Mouse (Mus musculus) embryonic facial prominence, embryonic 10.5 days (tissue): ENCODE data around the gene Hoxc4. TPM values are rescaled to one million over a fixed set of nuclear protein-coding genes. Genes with fewer than 3 reads are reported as not detected.

ENCODE experiments used
- DNase-seq: peaks from one replicate; pipeline ENCODE4 v3.0.0-alpha.2; 2017; ENCODE audit warnings: low spot score
- H3K27ac ChIP-seq: fragments of 300-500 bp; sonication (generic); replicated peaks from 2 replicates; pipeline ENCODE4 v1.5.1; 2016; ENCODE audit warnings: mild to moderate bottlenecking
- H3K27me3 ChIP-seq: fragments of 300-500 bp; sonication (generic); replicated peaks from 2 replicates; pipeline ENCODE4 v1.6.1; 2016; ENCODE audit warnings: low read depth, mild to moderate bottlenecking; ENCODE audit not compliant: poor library complexity, severe bottlenecking
- H3K36me3 ChIP-seq: fragments of 300-500 bp; sonication (generic); replicated peaks from 2 replicates; pipeline ENCODE4 v1.6.1; 2016; ENCODE audit warnings: mild to moderate bottlenecking, moderate library complexity
- H3K4me1 ChIP-seq: fragments of 300-500 bp; sonication (generic); 2 replicates; pipeline ENCODE4 v1.6.1; 2016
- H3K4me3 ChIP-seq: fragments of 300-500 bp; sonication (generic); 2 replicates; pipeline ENCODE4 v1.5.1; 2016; ENCODE audit warnings: mild to moderate bottlenecking, moderate library complexity
- H3K9me3 ChIP-seq: fragments of 300-500 bp; sonication (generic); 2 replicates; pipeline ENCODE4 v1.6.1; 2016; ENCODE audit warnings: mild to moderate bottlenecking
- WGBS: fragments of 180-500 bp; shearing (Covaris S2); methylation state at CpG from one replicate; pipeline ENCODE4 v1.1.7; 2016; 5-methylcytosine and 5-hydroxymethylcytosine counted together
- polyA plus RNA-seq: library from polyadenylated mRNA; unstranded; fragments of >200 nt; fragmentation: Nextera tagmentation; extraction: Ambion mirVana; gene quantifications from 2 replicates; pipeline ENCODE4 v1.2.1, GENCODE M21; 2016

The Hoxc4 gene
- polyA plus RNA-seq, 1 experiment from 2014 or later, result 0.11 TPM

DNA sequence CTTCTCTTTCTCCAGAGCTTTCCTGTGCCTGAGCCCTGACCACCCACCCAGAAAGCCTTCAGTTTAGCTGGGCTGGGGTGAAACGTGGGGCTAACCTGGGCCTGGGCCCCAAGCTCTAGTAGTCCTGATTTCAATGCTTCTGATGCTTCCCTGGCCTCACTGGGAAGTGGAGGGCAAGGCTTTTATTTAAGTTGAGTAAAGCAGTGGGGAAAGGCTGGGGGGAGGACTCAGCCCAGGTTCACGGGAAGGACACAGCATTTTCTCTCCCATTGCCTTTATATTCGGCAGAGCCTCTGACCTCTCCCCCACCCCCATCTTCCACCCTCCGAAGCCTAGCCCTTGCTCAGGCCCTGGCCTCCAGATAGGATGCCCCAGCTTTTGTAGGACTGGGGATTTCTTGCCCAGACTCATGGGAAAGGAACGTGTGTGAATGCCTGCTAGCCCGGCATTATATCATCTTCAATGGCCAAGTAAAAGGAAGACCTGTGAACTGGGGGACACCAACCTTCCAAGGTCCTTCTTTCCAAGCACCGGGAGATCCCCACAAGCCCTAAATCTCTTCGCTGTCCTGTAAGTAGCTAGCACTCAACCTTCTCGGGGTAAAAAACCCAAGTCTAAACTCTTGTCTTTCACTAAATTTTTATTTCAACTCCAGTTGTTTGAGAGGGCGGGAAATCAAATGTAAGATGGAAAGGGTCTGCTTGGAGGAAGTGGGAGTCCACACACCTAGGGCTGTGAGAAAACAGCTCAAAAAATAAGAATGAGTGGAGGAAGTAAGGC is 20.2 kb downstream of the Hoxc4 start:
- Histone ChIP-seq H3K4me3 (no peak overlapping the region), H3K27me3 (peaks cover 100% of the 10 kb centered on the region), H3K4me1 (peaks cover 5% of the 10 kb centered on the region; the same call in 1 of the 2 replicates), H3K27ac (no peak overlapping the region), H3K9me3 (no peaks in the 10 kb centered on the region), H3K36me3 (no peaks in the 10 kb centered on the region)
- 7% methylated on average over 10 of the region's 10 CpGs for WGBS
- DNase-seq, result peak; percentile 29

DNA sequence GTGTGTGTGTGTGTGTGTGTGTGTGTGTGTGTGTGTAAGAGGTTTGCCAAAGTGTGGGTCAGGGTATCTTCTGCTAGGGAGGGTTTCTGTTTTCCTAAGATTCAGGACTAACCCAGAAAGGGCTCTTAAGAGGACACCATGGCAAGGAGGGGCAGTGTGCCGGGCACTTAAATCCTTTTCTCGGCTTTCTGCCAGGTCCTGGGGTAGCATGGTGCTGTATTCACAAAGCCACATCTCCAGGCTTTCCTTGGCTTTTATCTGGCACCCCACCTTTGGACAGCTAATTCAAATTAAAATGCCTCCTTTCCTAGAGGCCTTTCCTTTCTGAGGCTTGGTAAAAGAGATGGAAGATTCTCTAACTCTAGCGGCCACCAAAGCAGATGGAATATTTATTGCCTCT is 20.9 kb downstream of the Hoxc4 start:
- no peak overlapping the region for H3K4me3 ChIP-seq
- H3K27ac ChIP-seq, result no peak overlapping the region

DNA sequence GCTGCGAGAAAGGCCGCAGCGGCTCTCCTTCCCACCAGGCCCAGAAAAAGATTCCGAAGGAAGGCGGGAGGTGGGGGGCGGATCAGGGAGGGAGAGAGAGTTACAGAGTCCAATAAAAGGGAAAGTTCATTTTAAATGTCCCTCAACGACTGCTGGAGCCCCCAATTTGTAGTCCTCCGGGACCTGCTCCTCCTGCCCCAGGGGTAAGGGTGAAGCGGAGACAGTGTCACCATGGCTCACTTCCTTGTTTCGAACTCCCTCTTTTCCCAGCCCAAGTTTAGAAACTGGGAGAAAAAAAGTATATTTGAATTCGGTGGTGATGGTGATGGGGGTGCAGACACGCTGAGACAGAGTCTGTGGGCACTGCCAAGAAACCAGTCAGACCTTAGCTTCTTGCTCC is 21.9 kb downstream of the Hoxc4 start:
- DNase-seq, result peak; percentile 30
- H3K36me3 ChIP-seq, result no peaks in the 10 kb centered on the region
- H3K9me3 ChIP-seq, result no peaks in the 10 kb centered on the region
- WGBS, result 2% methylated on average over 12 of the region's 12 CpGs
- peaks cover 100% of the 10 kb centered on the region for H3K27me3 ChIP-seq
- H3K4me1 ChIP-seq, result no peaks in the 10 kb centered on the region
- no peak overlapping the region for H3K4me3 ChIP-seq
- H3K27ac ChIP-seq, result no peak overlapping the region

More for the DNA sequence above, 20.9 kb downstream of the Hoxc4 start:
- H3K4me1 ChIP-seq, result no peaks in the 10 kb centered on the region; the same call in 1 of the 2 replicates
- no peaks in the 10 kb centered on the region for H3K36me3 ChIP-seq
- peaks cover 100% of the 10 kb centered on the region for H3K27me3 ChIP-seq
- WGBS, result 9% methylated on average over 3 of the region's 3 CpGs
- no peaks in the 10 kb centered on the region for H3K9me3 ChIP-seq
- DNase-seq, result no peak

DNA sequence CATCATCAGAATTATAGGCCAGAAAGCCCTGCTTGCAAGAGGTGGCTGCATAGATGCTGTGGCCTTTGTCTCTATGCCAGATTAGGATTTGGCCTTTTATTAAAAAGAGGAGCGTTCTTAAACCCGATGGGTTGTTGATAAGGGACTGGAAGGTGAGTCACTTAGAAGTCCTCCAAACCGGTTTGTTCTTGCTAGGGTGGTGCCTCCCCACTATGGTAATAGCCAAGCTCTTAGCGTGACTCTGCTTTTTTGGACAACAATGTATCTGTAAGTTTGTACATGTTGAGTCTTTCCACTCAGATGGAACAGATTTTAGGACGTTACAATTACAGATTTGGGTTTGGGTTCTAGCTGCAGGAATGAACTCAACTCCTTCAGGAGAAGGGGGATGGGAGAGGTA is 22.9 kb downstream of the Hoxc4 start:
- no peaks in the 10 kb centered on the region for H3K4me1 ChIP-seq
- no peak overlapping the region for H3K4me3 ChIP-seq
- peak; percentile 8 for DNase-seq
- peaks cover 100% of the 10 kb centered on the region for H3K27me3 ChIP-seq
- H3K9me3 ChIP-seq, result no peaks in the 10 kb centered on the region
- H3K27ac ChIP-seq, result no peak overlapping the region
- WGBS, result 10% methylated on average over 5 of the region's 5 CpGs
- H3K36me3 ChIP-seq, result no peaks in the 10 kb centered on the region

DNA sequence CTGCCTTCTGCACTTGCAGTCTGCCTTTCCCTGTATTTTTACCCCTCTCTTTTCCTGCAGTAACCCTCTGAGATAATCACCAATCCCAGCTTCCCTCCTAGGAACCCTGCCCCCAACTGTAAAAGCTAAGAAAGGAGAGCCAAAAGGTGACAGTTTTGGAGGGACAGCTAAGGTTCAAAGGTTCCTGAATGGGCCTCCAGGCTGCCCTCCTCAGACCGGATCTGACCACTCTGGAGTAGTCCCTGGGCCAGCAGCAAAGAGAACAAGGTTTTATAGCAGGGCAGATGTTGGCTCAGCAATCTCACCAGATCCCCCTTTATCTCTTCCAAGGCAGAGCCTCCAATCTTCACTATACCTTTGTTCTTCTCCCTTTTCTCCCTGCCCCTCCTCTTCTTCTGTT is 23.5 kb downstream of the Hoxc4 start:
- H3K4me1 ChIP-seq, result no peaks in the 10 kb centered on the region
- no peak overlapping the region for H3K4me3 ChIP-seq
- peaks cover 100% of the 10 kb centered on the region for H3K27me3 ChIP-seq
- no peaks in the 10 kb centered on the region for H3K9me3 ChIP-seq
- WGBS, result 0% methylated on average over 1 of the region's 1 CpGs
- H3K36me3 ChIP-seq, result no peaks in the 10 kb centered on the region
- H3K27ac ChIP-seq, result no peak overlapping the region
- DNase-seq, result peak; percentile 6

DNA sequence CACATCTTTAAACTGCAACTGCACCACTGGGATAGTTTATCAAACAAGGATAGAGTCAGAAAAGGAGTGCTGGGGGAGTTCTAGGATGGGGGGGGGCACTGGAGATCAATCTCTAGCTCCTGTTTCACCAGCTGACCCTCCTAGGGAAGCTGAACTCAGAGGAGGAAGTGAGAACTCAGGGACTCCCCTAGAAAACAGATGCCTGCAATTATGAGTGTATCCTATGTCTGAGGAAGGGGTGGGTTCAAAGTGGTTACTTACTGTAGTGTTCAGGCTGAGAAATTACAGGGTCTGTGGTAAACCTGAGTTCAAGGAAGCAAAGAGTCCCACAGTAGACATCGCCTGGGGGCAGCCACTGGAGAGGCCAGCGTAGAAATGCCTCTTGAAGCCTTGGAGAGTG is 32.9 kb downstream of the Hoxc4 start:
- Histone ChIP-seq H3K27me3 (peaks cover 100% of the 10 kb centered on the region), H3K9me3 (no peaks in the 10 kb centered on the region), H3K36me3 (no peaks in the 10 kb centered on the region), H3K27ac (no peak overlapping the region), H3K4me1 (peaks cover 5% of the 10 kb centered on the region; the same call in 1 of the 2 replicates), H3K4me3 (no peak overlapping the region)
- DNase-seq, result no peak
- WGBS, result 68% methylated on average over 2 of the region's 2 CpGs

DNA sequence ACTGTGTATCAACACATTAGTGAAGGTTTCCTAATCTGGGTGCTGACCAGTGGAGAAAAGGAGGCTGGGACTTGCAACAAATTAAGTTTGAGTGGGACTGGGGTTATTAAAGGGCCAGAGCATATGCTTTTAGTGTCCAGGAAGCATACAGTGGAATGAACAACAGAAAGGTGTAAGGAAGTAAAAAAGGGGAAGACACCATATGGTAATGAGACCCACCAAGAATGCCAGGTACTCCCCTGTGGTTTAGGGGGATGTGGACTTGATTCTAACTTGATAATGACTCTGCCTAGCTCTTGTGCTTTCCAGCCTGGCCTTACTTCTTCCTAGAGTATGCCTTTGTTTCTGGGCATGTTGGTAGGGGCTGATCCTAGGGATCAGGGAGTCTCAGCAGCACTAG is 34.5 kb downstream of the Hoxc4 start:
- no peaks in the 10 kb centered on the region for H3K9me3 ChIP-seq
- H3K27me3 ChIP-seq, result peaks cover 100% of the 10 kb centered on the region
- no peak overlapping the region for H3K27ac ChIP-seq
- H3K4me3 ChIP-seq, result no peak overlapping the region
- no peak for DNase-seq
- H3K4me1 ChIP-seq, result peaks cover 5% of the 10 kb centered on the region; the same call in 1 of the 2 replicates
- H3K36me3 ChIP-seq, result no peaks in the 10 kb centered on the region

DNA sequence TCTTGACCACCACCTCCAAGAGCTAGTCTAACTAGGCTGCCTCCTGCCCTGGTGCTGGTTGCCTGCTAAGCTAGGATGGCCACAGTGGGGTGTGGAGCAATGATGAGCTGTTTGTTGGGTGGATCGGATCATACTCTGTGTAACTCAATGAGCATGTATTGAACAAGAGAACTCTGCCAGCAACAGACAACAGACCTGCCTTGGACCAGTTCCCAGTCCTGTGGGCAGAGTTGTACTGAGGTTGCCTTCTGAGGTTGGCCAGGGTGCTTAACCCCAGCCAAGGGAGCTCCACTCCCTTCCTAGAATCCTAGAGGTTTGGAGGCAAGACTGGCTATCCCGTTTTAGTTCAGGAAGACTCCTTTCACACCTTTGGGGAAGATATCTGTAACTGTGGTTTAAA is 37.7 kb downstream of the Hoxc4 start:
- Histone ChIP-seq H3K27me3 (peaks cover 100% of the 10 kb centered on the region), H3K4me1 (peaks cover 7% of the 10 kb centered on the region; the same call in 1 of the 2 replicates), H3K36me3 (no peaks in the 10 kb centered on the region), H3K27ac (no peak overlapping the region), H3K9me3 (no peaks in the 10 kb centered on the region), H3K4me3 (no peak overlapping the region)
- no peak for DNase-seq
- 40% methylated on average over 2 of the region's 2 CpGs for WGBS

DNA sequence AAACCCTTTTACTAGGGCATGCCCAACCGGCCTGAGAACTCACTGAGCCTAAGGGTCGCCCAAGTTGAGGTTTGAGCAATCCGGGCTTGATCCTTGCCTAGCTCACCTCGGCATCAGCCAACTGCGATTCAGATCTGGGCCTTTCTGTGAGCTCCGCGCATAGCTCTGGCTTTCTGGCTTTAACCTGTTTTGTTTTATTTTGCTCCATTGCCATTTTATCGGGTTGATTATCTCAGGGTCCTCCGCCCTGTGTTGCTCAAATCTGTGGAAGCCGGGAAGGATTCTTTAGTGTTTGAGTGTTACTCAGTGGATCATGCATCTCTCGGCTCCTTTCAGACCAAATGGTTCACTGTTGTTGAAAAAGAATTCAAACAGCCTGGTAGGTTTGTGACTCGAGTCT is 40.0 kb downstream of the Hoxc4 start:
- peaks cover 3% of the 10 kb centered on the region; the same call in 1 of the 2 replicates for H3K4me1 ChIP-seq
- H3K27ac ChIP-seq, result no peak overlapping the region
- no peak overlapping the region for H3K4me3 ChIP-seq
- H3K9me3 ChIP-seq, result no peaks in the 10 kb centered on the region
- DNase-seq, result peak; percentile 58
- peaks cover 100% of the 10 kb centered on the region for H3K27me3 ChIP-seq
- H3K36me3 ChIP-seq, result no peaks in the 10 kb centered on the region
- WGBS, result 2% methylated on average over 12 of the region's 12 CpGs

DNA sequence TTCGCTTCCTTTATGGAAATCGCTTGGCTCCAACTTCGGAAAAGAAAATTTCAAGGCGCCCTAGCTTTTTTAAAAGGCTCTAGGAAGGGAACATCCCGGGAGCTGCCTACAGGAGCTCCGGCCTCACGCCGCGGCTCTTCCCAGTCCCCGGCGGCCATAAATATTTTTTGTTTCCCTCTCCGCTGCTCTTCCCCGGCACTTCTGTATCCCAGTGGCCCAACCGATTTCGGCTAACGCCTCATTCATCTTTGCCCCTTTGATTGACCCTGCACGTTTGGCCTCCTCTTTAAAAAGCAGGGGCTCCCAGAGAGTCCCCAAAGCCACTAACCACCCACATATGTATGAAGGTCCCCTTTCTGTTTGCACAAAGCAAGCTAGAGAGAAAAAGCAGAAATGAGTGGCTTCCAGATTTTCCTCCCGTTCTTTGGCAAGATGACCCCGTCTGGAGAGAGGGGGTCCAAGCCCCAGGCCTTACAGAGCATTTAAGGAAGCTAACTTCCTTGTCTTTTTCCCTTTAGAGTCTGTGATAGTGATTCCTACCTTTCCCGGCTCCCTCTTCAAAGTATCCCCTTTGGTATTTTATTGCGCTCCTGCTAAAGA is 40.8 kb downstream of the Hoxc4 start:
- Histone ChIP-seq H3K36me3 (no peaks in the 10 kb centered on the region), H3K27ac (no peak overlapping the region), H3K4me1 (peaks cover 3% of the 10 kb centered on the region; the same call in 1 of the 2 replicates), H3K27me3 (peaks cover 100% of the 10 kb centered on the region), H3K4me3 (no peak overlapping the region), H3K9me3 (no peaks in the 10 kb centered on the region)
- 1% methylated on average over 21 of the region's 21 CpGs for WGBS
- peak; percentile 58 for DNase-seq

DNA sequence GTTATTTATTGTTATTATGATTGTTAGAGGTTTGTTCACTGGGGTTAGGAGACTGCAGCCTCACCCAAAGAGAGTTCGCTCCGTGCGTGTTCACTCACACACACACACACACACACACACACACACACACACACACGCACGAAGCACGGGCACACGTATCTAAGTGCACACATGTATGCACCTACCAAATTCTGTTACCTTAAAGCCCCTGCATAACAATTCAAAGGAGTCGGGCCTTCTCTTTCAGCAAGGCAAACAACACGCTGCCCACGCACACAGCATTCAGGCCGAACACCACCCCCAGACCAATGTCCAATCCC is 41.2 kb downstream of the Hoxc4 start:
- Histone ChIP-seq H3K9me3 (no peaks in the 10 kb centered on the region), H3K4me1 (peaks cover 3% of the 10 kb centered on the region; the same call in 1 of the 2 replicates), H3K4me3 (no peak overlapping the region), H3K27me3 (peaks cover 100% of the 10 kb centered on the region), H3K36me3 (no peaks in the 10 kb centered on the region), H3K27ac (no peak overlapping the region)
- DNase-seq, result peak; percentile 52
- 2% methylated on average over 11 of the region's 11 CpGs for WGBS

DNA sequence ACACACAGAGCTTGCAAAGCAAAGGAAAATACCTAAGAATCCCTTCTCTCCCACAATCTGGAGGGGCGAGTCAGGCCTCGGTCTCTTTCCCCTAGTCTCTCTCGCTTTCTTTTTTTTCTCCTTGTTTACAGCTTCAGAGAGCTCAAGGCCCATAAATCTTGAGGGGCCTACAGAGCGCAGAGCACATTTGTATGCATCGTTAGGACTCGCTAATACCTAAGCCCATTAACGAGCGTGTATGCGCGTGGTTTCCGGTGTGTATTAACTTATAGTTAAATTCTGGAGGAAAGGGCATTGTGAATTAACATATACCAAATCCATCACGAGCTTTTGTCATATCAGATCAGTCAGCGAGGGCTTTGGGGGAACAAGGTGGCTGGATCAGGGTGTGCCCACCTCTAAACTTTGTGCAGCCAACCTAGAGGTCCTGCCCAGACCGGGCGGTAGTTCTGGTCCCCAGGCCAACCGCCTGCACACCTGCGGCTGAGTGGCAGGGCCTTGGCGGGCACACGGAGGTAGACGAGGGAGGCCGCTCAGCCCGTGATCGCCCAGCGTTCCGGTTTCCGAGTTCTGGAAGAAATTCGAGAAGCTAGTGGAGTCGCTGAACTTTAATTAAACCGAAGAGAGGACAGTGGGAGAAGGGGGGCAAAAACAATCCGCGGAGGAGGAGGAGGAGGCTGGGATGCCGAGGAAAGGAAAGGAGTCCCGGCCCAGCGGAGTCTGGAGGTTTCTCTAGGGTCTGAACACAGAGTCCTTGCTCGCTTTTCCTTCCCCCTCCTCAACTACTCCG is 41.8 kb downstream of the Hoxc4 start:
- Histone ChIP-seq H3K36me3 (no peaks in the 10 kb centered on the region), H3K9me3 (no peaks in the 10 kb centered on the region), H3K4me1 (peaks cover 3% of the 10 kb centered on the region; the same call in 1 of the 2 replicates), H3K27ac (no peak overlapping the region), H3K27me3 (peaks cover 100% of the 10 kb centered on the region), H3K4me3 (no peak overlapping the region)
- DNase-seq, result peak; percentile 63
- WGBS, result under 1% methylated on average over 36 of the region's 36 CpGs
